Mouse (Mus musculus): Measurements from ENCODE around the gene Ugp2. TPM values are rescaled to one million over a fixed set of nuclear protein-coding genes. Genes with fewer than 3 reads are reported as not detected.

The Ugp2 gene
- 45.3 and 55.7 TPM in 2 replicates for polyA plus RNA-seq (2016; fragmentation: Nextera tagmentation; extraction: Ambion mirVana)

GRCm38 (mm10) chr11:21371122-21371806 lies at the start of gene Ugp2:
TSS of gene Ugp2 (minus strand) at chr11:21371201.
- Histone ChIP-seq H3K9me3 (replicated peaks) (no peaks in the 10 kb centered on the region), H3K27me3 (ENCODE audit: low read depth, poor library complexity, severe bottlenecking) (no peaks in the 10 kb centered on the region), H3K4me1 (peaks cover 25% of the 10 kb centered on the region), H3K27ac (peak within 1 kb of the TSS; percentile 95), H3K36me3 (no peaks in the 10 kb centered on the region), H3K4me3 (peak within 1 kb of the TSS; percentile 81)
- DNase-seq (ENCODE audit: low spot score) = peak; percentile 97
- WGBS = 6% methylated on average over 38 of the region's 38 CpGs

- H3K4me1 ChIP-seq = 0 out of 2 replicates have a peak, but pooled peaks cover 3% of the 10 kb centered on the region
- no peaks in the 10 kb centered on the region for H3K27me3 ChIP-seq (ENCODE audit: low read depth, poor library complexity, severe bottlenecking)
- DNase-seq (ENCODE audit: low spot score) = no peak
- no peaks in the 10 kb centered on the region for H3K9me3 ChIP-seq (replicated peaks)
- WGBS = 70% methylated on average over 7 of the region's 7 CpGs
- H3K36me3 ChIP-seq = no peaks in the 10 kb centered on the region
- no peak overlapping the region for H3K4me3 ChIP-seq
- no peak overlapping the region for H3K27ac ChIP-seq
Observed at GRCm38 (mm10) chr11:21414911-21415381, 43.9 kb upstream of the Ugp2 start.

- H3K4me1 ChIP-seq = no peaks in the 10 kb centered on the region
- no peaks in the 10 kb centered on the region for H3K9me3 ChIP-seq (replicated peaks)
- no peaks in the 10 kb centered on the region for H3K36me3 ChIP-seq
- H3K27ac ChIP-seq = no peak overlapping the region
- no peak for DNase-seq (ENCODE audit: low spot score)
- H3K27me3 ChIP-seq (ENCODE audit: low read depth, poor library complexity, severe bottlenecking) = no peaks in the 10 kb centered on the region
- 92% methylated on average over 4 of the region's 4 CpGs for WGBS
- H3K4me3 ChIP-seq = no peak overlapping the region
Observed at GRCm38 (mm10) chr11:21406668-21407067, 35.7 kb upstream of the Ugp2 start.

GRCm38 (mm10) chr11:21406141-21406540 lies 35.1 kb upstream of the Ugp2 start:
- Histone ChIP-seq H3K27me3 (ENCODE audit: low read depth, poor library complexity, severe bottlenecking) (no peaks in the 10 kb centered on the region), H3K4me3 (no peak overlapping the region), H3K27ac (no peak overlapping the region), H3K4me1 (no peaks in the 10 kb centered on the region), H3K9me3 (replicated peaks) (no peaks in the 10 kb centered on the region), H3K36me3 (no peaks in the 10 kb centered on the region)
- WGBS = 90% methylated on average over 1 of the region's 1 CpGs
- DNase-seq (ENCODE audit: low spot score) = no peak

GRCm38 (mm10) chr11:21403877-21404276 lies 32.9 kb upstream of the Ugp2 start:
- 76% methylated on average over 1 of the region's 1 CpGs for WGBS
- no peak overlapping the region for H3K27ac ChIP-seq

GRCm38 (mm10) chr11:21402481-21403254 lies 31.7 kb upstream of the Ugp2 start:
- H3K27me3 ChIP-seq (ENCODE audit: low read depth, poor library complexity, severe bottlenecking) = no peaks in the 10 kb centered on the region
- H3K4me3 ChIP-seq = no peak overlapping the region
- H3K27ac ChIP-seq = no peak overlapping the region
- H3K9me3 ChIP-seq (replicated peaks) = no peaks in the 10 kb centered on the region
- no peak for DNase-seq (ENCODE audit: low spot score)
- no peaks in the 10 kb centered on the region for H3K36me3 ChIP-seq
- 80% methylated on average over 5 of the region's 5 CpGs for WGBS
- H3K4me1 ChIP-seq = peaks cover 17% of the 10 kb centered on the region

More at GRCm38 (mm10) chr11:21403877-21404276, 32.9 kb upstream of the Ugp2 start:
- H3K9me3 ChIP-seq (replicated peaks) = no peaks in the 10 kb centered on the region
- no peaks in the 10 kb centered on the region for H3K27me3 ChIP-seq (ENCODE audit: low read depth, poor library complexity, severe bottlenecking)
- peaks cover 14% of the 10 kb centered on the region for H3K4me1 ChIP-seq
- no peaks in the 10 kb centered on the region for H3K36me3 ChIP-seq
- no peak for DNase-seq (ENCODE audit: low spot score)
- no peak overlapping the region for H3K4me3 ChIP-seq

- Histone ChIP-seq H3K9me3 (replicated peaks) (no peaks in the 10 kb centered on the region), H3K4me1 (peaks cover 17% of the 10 kb centered on the region), H3K27ac (no peak overlapping the region), H3K4me3 (no peak overlapping the region), H3K36me3 (no peaks in the 10 kb centered on the region), H3K27me3 (ENCODE audit: low read depth, poor library complexity, severe bottlenecking) (no peaks in the 10 kb centered on the region)
- 92% methylated on average over 2 of the region's 2 CpGs for WGBS
- DNase-seq (ENCODE audit: low spot score) = no peak
Observed at GRCm38 (mm10) chr11:21401248-21401647, 30.2 kb upstream of the Ugp2 start.

GRCm38 (mm10) chr11:21399186-21399681 lies 28.2 kb upstream of the Ugp2 start:
- peaks cover 17% of the 10 kb centered on the region for H3K4me1 ChIP-seq
- no peaks in the 10 kb centered on the region for H3K36me3 ChIP-seq
- peak; percentile 35 for DNase-seq (ENCODE audit: low spot score)
- H3K4me3 ChIP-seq = no peak overlapping the region
- no peaks in the 10 kb centered on the region for H3K9me3 ChIP-seq (replicated peaks)
- 23% methylated on average over 5 of the region's 5 CpGs for WGBS
- no peaks in the 10 kb centered on the region for H3K27me3 ChIP-seq (ENCODE audit: low read depth, poor library complexity, severe bottlenecking)
- no peak overlapping the region; the same call in 1 of the 2 replicates for H3K27ac ChIP-seq

GRCm38 (mm10) chr11:21398464-21398863 lies 27.5 kb upstream of the Ugp2 start:
- no peak overlapping the region for H3K4me3 ChIP-seq
- H3K27ac ChIP-seq = no peak overlapping the region
- 54% methylated on average over 7 of the region's 7 CpGs for WGBS
- peaks cover 17% of the 10 kb centered on the region for H3K4me1 ChIP-seq
- no peaks in the 10 kb centered on the region for H3K9me3 ChIP-seq (replicated peaks)
- H3K36me3 ChIP-seq = no peaks in the 10 kb centered on the region
- H3K27me3 ChIP-seq (ENCODE audit: low read depth, poor library complexity, severe bottlenecking) = no peaks in the 10 kb centered on the region
- peak; percentile 32 for DNase-seq (ENCODE audit: low spot score)

GRCm38 (mm10) chr11:21386790-21387189 lies 15.8 kb upstream of the Ugp2 start:
- Histone ChIP-seq H3K27ac (no peak overlapping the region), H3K4me3 (no peak overlapping the region), H3K27me3 (ENCODE audit: low read depth, poor library complexity, severe bottlenecking) (no peaks in the 10 kb centered on the region), H3K9me3 (replicated peaks) (no peaks in the 10 kb centered on the region), H3K4me1 (no peaks in the 10 kb centered on the region), H3K36me3 (no peaks in the 10 kb centered on the region)
- DNase-seq (ENCODE audit: low spot score) = no peak
- 81% methylated on average over 4 of the region's 4 CpGs for WGBS

GRCm38 (mm10) chr11:21374096-21374495 lies 3.1 kb upstream of the Ugp2 start:
- DNase-seq (ENCODE audit: low spot score) = no peak
- 94% methylated on average over 3 of the region's 3 CpGs for WGBS
- H3K4me3 ChIP-seq = no peak overlapping the region
- no peaks in the 10 kb centered on the region for H3K27me3 ChIP-seq (ENCODE audit: low read depth, poor library complexity, severe bottlenecking)
- no peaks in the 10 kb centered on the region for H3K36me3 ChIP-seq
- no peaks in the 10 kb centered on the region for H3K9me3 ChIP-seq (replicated peaks)
- peaks cover 14% of the 10 kb centered on the region for H3K4me1 ChIP-seq
- no peak overlapping the region for H3K27ac ChIP-seq

GRCm38 (mm10) chr11:21370399-21371121 lies 441 bp downstream of the Ugp2 start:
- peak; percentile 92 for DNase-seq (ENCODE audit: low spot score)
- Histone ChIP-seq H3K4me1 (peaks cover 25% of the 10 kb centered on the region), H3K4me3 (peak overlapping the region; percentile 81), H3K36me3 (no peaks in the 10 kb centered on the region), H3K27ac (peak overlapping the region; percentile 95), H3K27me3 (ENCODE audit: low read depth, poor library complexity, severe bottlenecking) (no peaks in the 10 kb centered on the region), H3K9me3 (replicated peaks) (no peaks in the 10 kb centered on the region)
- under 1% methylated on average over 64 of the region's 69 CpGs for WGBS

All from limb, embryonic 10.5 days (tissue).